Mouse (Mus musculus) hematopoietic stem cell, adult 5-6 weeks (primary cell): ENCODE data around the gene Nkx1-1. TPM values are rescaled to one million over a fixed set of nuclear protein-coding genes. Genes with fewer than 3 reads are reported as not detected.
A peak's percentile ranks its signal among the peaks of the same experiment; 100 is the strongest.

Experiments used
- ATAC-seq, 2 experiments: fragments of 125-278 bp in 1 of 2; replicated peaks in 1 of 2; 2 replicates each; pipeline ENCODE4 v1.8.0; 2016 to 2017; ENCODE audit warnings: inconsistent platforms in 2 of 2, mild to moderate bottlenecking in 2 of 2, moderate number of reproducible peaks in 2 of 2, low read depth in 1 of 2, moderate TSS enrichment in 1 of 2; ENCODE audit not compliant: low FRiP score in 2 of 2, poor library complexity in 2 of 2, severe bottlenecking in 2 of 2, insufficient read depth in 1 of 2, low TSS enrichment in 1 of 2
- total RNA-seq: library from RNA; stranded (forward); fragments of 172-1452, 232-1000 nt; gene quantifications from 2 replicates; pipeline ENCODE4 v1.2.3, GENCODE M21; 2017

Gene Nkx1-1
- total RNA-seq, 1 experiment from 2014 or later, result not detected

- no peak for ATAC-seq
Observed at GRCm38 (mm10) chr5:33430511-33431172, 3.1 kb downstream of the Nkx1-1 start.

- ATAC-seq, result no peak
Observed at GRCm38 (mm10) chr5:33430106-33430505, 3.7 kb downstream of the Nkx1-1 start.

GRCm38 (mm10) chr5:33427461-33427860 lies 6.3 kb downstream of the Nkx1-1 start:
- 0 out of 4 replicates have a peak, but pooled peaks of 1 of the 2 experiments have one; percentile 19 for ATAC-seq

DNA sequence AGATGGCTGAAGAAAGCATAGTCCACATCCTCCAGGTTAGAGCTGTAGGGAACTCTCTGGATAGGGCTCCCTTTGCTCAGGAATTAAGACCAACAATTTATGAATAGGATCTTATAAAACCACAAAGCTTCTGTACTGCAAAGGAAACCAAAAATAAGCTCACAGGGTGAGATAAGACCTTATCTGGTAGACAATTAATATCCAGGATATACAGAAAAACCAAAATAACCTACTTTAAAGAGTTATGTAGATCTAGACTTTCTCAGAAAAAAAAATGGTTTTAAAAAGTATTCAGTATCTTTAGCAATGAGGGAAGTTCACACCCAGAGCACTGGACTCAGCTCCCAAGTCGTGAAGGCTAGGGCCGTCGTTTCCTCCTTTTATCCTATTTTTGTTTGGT lies 13.5 kb downstream of the Nkx1-1 start:
- no peak for ATAC-seq

DNA sequence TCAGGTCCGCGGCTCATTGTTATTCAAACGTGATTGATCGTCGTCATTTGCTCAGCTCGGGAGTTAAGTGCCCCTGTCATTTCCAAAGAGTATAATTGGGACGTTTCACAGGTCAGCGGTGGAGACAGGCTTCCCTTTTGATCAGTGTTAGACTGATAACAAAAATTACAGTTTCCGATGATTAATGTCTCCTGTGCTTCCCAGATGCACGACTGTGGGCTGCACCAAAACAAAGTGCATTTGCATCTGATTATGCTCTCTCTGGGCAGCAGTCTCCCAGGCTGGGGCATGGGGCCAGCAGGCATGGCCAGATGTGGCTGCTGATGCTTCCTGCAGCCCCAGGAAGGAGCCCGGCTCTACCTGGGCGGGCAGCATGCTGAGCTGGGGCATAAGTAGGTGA lies 33.0 kb downstream of the Nkx1-1 start:
- ATAC-seq, result no peak

- ATAC-seq, result no peak
Observed at GRCm38 (mm10) chr5:33396828-33397227, 36.9 kb downstream of the Nkx1-1 start.

DNA sequence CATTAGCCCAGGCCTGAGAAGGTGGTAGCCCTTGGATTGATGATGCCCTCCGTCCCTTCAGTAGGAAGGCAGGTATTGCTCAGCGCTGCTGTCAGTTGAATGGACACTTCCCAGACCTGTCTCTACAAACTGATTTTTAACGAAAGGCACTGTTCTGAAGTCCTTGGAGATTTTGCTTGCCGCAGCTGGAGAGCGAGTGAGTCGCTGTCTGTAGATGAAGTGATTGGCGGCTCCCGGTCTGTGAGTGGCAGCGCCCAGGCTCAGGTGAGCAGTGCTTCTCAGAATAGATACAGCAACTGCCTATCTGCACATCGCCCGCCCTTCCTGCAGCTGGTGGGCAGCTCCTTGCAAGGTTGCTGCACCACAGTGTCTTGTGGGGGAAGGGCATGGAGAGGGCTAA lies 38.1 kb downstream of the Nkx1-1 start:
- no peak for ATAC-seq

- ATAC-seq, result peak; percentile 83 to 85
Observed at GRCm38 (mm10) chr5:33393803-33394202, 40.0 kb downstream of the Nkx1-1 start.

GRCm38 (mm10) chr5:33387550-33387949 lies 46.2 kb downstream of the Nkx1-1 start:
- ATAC-seq, result no peak

Other genes starting within 250 kb of the Nkx1-1 start
- 0.99 and 1.3 TPM in 2 replicates for gene Spon2, start 215.5 kb downstream of the Nkx1-1 start, total RNA-seq
- gene Ctbp1, start 159.0 kb downstream of the Nkx1-1 start, total RNA-seq, result 143 and 146 TPM in 2 replicates
- 240 and 243 TPM in 2 replicates for gene Maea, start 98.5 kb downstream of the Nkx1-1 start, total RNA-seq
- gene Uvssa, start 55.4 kb downstream of the Nkx1-1 start, total RNA-seq, result 10.0 and 14.9 TPM in 2 replicates
- gene Fam53a, start 195.7 kb upstream of the Nkx1-1 start, total RNA-seq, result 13.3 and 18.6 TPM in 2 replicates
- gene Gm9903, start 195.9 kb upstream of the Nkx1-1 start, total RNA-seq, result 0.20 and 0.81 TPM in 2 replicates
- gene Slbp, start 218.6 kb upstream of the Nkx1-1 start, total RNA-seq, result 220 and 242 TPM in 2 replicates
- 103 and 133 TPM in 2 replicates for gene Tacc3, start 224.2 kb upstream of the Nkx1-1 start, total RNA-seq
- gene Tmem129, start 224.4 kb upstream of the Nkx1-1 start, total RNA-seq, result 18.3 and 23.0 TPM in 2 replicates